Mouse (Mus musculus) bone marrow, adult 2 months (tissue): ENCODE data around the gene Thbd.

Experiments used
- CTCF ChIP-seq: fragments of 200-500 bp; IDR thresholded peaks from 2 replicates; pipeline ENCODE4 v1.5.1; 2011; ENCODE audit warnings: low read length, control low read depth; ENCODE audit not compliant: control insufficient read depth, insufficient read depth
- POLR2A ChIP-seq: fragments of 200-500 bp; IDR thresholded peaks from 2 replicates; pipeline ENCODE4 v1.6.1; 2011; ENCODE audit warnings: low read depth, mild to moderate bottlenecking, control low read depth, low read length, borderline replicate concordance; ENCODE audit not compliant: control insufficient read depth

DNA sequence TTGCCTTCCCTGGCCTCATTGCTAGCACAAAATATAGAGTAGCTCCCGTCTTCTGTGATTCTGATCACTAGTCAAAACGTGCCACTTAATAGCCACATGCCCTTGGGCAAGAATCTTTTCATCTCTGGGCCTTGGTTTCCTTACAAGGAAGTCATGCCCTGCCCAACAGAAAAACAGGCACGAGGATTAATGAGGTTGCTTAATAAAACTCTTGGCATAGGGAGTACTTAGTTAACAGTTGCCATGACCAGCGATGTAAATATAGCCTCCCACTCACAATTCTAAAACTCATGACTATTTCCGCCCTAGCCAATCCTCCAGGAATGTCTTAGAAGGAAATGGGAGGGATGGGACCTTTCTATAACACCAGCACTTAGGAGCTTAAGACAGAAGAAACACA is 43.5 kb upstream of the Thbd start:
- TF ChIP-seq POLR2A (no peak), CTCF (no peak)
